Mouse (Mus musculus) central nervous system, embryonic 11.5 days (tissue): ENCODE results near the gene Taf5. TPM values are rescaled to one million over a fixed set of nuclear protein-coding genes. Genes with fewer than 3 reads are reported as not detected.

ENCODE experiments used
- polyA plus RNA-seq: library from polyadenylated mRNA; depleted of rRNA; stranded (reverse); fragments of >200 nt; gene quantifications from 2 replicates; pipeline ENCODE4 v1.2.3, GENCODE M21; 2012; rRNA removed

Taf5 gene
- 7.4 and 11.7 TPM in 2 replicates for polyA plus RNA-seq

DNA sequence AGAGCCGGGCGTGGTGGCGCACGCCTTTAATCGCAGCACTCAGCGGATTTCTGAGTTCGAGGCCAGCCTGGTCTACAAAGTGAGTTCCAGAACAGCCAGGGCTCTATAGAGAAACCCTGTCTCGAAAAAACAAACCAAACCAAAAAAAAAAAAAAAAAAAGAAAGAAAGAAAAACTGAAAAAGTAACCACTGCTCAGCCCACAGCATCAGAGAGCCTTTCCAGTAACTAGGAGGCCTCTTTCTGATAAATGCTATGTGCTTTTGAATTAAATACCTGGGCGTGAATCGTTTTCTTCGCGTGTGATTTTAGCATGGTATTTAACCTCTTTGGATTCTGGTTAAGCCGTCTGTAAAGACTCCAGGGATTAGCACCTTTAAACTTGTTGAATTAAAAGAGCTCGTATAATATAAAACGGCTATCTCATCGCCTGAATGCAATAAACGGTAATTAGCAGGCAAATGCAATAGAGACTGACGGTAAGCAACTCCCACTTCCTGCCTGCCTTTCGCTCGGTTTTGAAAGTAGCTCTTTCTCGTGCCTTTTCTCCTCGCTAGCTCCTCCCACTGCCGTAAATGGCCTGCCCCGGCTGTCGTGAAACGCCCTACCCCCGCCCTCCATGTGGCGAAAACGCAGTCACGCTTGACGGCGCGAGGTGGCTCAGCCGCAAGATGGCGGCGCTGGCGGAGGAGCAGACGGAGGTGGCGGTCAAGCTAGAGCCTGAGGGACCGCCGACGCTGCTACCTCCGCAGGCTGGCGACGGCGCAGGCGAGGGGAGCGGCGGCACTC is at the start of gene Taf5:
Taf5 (plus strand) TSS at position 651 of the 787 bp plus-strand sequence.

DNA sequence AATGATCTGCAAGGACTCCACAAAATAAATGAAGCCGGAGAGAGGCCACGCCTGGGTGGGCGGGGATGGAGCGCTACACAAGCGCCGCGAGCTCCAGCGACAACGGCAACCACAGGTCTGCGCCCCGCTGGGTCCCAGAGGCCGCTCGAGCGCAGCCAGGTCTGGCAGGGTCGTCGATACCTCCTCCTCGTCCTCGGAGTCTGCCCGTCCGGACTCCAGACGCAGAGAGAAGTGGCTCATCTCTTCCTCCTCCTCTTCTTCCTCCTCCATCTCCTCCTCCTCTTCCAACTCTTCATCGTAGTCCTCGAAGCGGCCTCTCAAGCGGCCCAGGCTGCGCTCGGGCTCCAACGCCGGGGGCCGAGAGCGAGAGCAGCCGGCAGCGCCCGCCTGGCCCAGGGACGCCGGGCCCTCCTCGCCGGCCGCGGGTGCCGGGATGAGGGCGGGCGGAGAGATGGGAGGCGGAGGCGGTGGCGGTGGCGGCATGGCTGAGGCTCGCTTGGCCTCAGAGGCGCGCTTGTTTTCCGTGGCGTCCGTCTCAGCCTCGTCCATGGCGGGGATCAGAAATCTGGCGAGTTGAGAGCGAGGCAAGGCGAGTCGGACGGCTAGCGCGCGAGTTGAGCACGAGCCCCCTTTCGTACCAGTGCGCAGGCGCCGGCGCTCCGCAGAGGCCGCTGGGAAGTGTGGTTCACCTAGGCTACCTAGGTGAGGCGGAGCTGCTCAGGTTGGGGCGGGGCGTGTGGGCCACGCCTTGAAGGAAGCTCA is 17.1 kb upstream of the Taf5 start, which contains the start of gene Pcgf6:
Pcgf6 (minus strand) TSS at position 636 of the 762 bp plus-strand sequence.

DNA sequence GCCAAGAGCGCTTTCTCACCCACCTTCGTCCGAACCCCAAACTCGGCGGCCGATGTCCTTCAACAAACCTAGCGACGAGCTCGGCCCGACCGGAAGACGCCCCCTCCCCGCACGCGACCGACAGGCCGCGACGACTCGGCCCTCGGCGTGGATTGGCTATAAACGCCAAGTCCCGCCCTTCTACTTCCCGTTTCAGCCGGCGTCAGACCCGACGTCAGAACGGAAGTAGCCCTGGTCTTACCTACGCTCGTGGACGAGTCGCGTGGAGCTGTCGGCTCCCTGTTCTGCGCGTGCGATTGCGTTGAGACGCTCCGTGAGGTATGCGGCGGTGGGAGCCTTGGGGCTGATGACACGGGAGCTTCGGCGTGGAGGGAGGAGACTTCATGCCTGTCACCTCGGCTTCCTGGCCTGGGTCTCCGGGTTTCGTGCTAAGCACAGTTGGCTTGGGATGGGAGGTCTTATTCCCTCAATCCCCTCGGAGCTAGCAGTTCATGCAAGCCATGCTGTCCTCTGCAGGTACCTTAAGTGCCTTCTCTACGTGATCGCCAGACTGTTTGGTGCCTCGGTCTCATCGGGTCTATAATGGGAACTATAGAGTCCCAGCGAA is 23.1 kb downstream of the Taf5 start, which contains the start of the genes Usmg5 and Pdcd11:
Usmg5 (minus strand) TSS at position 98 of the 607 bp plus-strand sequence.
Pdcd11 (plus strand) TSS at position 219 of the 607 bp plus-strand sequence.

Other genes starting within 250 kb of the Taf5 start
- gene Ina, start 53.0 kb upstream of the Taf5 start, polyA plus RNA-seq = 142 and 200 TPM in 2 replicates
- gene Nt5c2, start 52.6 kb upstream of the Taf5 start, polyA plus RNA-seq = 36.3 and 43.4 TPM in 2 replicates
- gene Pcgf6, start 16.8 kb upstream of the Taf5 start, polyA plus RNA-seq = 45.2 and 49.3 TPM in 2 replicates
- 336 and 675 TPM in 2 replicates for gene Usmg5, start 22.9 kb downstream of the Taf5 start, polyA plus RNA-seq
- gene Pdcd11, start 23.0 kb downstream of the Taf5 start, polyA plus RNA-seq = 23.1 and 32.7 TPM in 2 replicates
- gene Calhm2, start 70.5 kb downstream of the Taf5 start, polyA plus RNA-seq = 1.0 and 2.4 TPM in 2 replicates
- not detected in 2 replicates for gene Calhm1, start 76.5 kb downstream of the Taf5 start, polyA plus RNA-seq
- gene Calhm3, start 90.0 kb downstream of the Taf5 start, polyA plus RNA-seq = not detected in 2 replicates
- gene Neurl1a, start 111.1 kb downstream of the Taf5 start, polyA plus RNA-seq = 3.3 and 6.5 TPM in 2 replicates